Mouse (Mus musculus) lung, embryonic 14.5 days (tissue): ENCODE results near the gene Washc3. TPM values are rescaled to one million over a fixed set of nuclear protein-coding genes. Genes with fewer than 3 reads are reported as not detected.

Experiments used
- ATAC-seq: fragments of 200-750 bp; cut with Nextera tagmentation; 2 replicates; pipeline ENCODE4 v1.8.0; 2017; ENCODE audit warnings: mild to moderate bottlenecking, moderate TSS enrichment, moderate library complexity; ENCODE audit not compliant: insufficient read depth
- DNase-seq: peaks from one replicate; pipeline ENCODE4 v3.0.0-alpha.2; 2015
- H3K27ac ChIP-seq: fragments of 300-500 bp; sonication (generic); 2 replicates; pipeline ENCODE4 v1.5.1; 2014; ENCODE audit warnings: low read depth, mild to moderate bottlenecking, moderate library complexity
- H3K27me3 ChIP-seq: fragments of 300-500 bp; sonication (generic); 2 replicates; pipeline ENCODE4 v1.6.1; 2014; ENCODE audit warnings: low read length, control low read depth; ENCODE audit not compliant: insufficient read depth
- H3K36me3 ChIP-seq: fragments of 300-500 bp; sonication (generic); 2 replicates; pipeline ENCODE4 v1.6.1; 2014; ENCODE audit warnings: control low read depth; ENCODE audit not compliant: insufficient read depth
- H3K4me1 ChIP-seq: fragments of 300-500 bp; sonication (generic); 2 replicates; pipeline ENCODE4 v1.6.1; 2014; ENCODE audit warnings: antibody characterized with exemption, control low read depth; ENCODE audit not compliant: insufficient read depth
- H3K4me2 ChIP-seq: fragments of 300-500 bp; sonication (generic); 2 replicates; pipeline ENCODE4 v1.6.1; 2014; ENCODE audit warnings: mild to moderate bottlenecking
- H3K4me3 ChIP-seq: fragments of 300-500 bp; sonication (generic); 2 replicates; pipeline ENCODE4 v1.5.1; 2014; ENCODE audit warnings: low read depth, low read length
- H3K9ac ChIP-seq: fragments of 300-500 bp; sonication (generic); 2 replicates; pipeline ENCODE4 v1.6.1; 2014
- H3K9me3 ChIP-seq: fragments of 300-500 bp; sonication (generic); 2 replicates; pipeline ENCODE4 v1.6.1; 2016; ENCODE audit warnings: low read depth, low read length, control low read depth
- CTCF ChIP-seq: IDR thresholded peaks from 2 replicates; pipeline ENCODE4 v1.5.1; 2016; ENCODE audit warnings: antibody characterized with exemption, low read depth
- WGBS: fragments of 180-500 bp; shearing (Covaris S2); extraction: QIAGEN DNeasy Blood & Tissue Kit; methylation state at CpG from one replicate; pipeline ENCODE4 v1.1.7; 2014; 5-methylcytosine and 5-hydroxymethylcytosine counted together
- polyA plus RNA-seq: library from polyadenylated mRNA; unstranded; fragments of >200 nt; fragmentation: Nextera tagmentation; extraction: Ambion mirVana; gene quantifications from 2 replicates; pipeline ENCODE4 v1.2.1, GENCODE M21; 2014

Gene Washc3
- polyA plus RNA-seq, 1 experiment from 2014 or later = 55.6 TPM

DNA sequence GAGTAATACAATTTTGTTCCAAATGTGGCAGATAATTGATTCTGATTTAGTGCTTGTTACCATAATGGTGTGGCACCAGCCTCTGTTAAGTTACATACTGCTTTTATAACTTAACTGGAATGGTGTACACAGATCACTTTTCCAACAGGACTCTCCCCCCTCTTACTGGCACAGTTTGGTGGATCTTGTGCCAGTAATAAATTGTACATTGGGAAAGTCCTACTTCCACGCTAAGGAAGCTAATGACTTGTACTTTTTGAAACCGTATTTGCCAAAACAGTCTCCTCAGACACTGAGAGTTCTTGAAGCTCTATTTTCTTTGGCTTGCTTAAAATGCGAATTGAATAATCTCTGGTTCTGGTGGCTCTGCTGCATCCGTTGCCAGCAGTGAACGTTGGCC is 24.5 kb downstream of the Washc3 start:
- Histone ChIP-seq H3K4me1 (no peaks in the 10 kb centered on the region), H3K4me2 (no peak overlapping the region), H3K4me3 (no peak overlapping the region), H3K27ac (no peak overlapping the region), H3K9ac (no peak overlapping the region), H3K9me3 (no peaks in the 10 kb centered on the region), H3K36me3 (0 out of 2 replicates have a peak, but pooled peaks cover 6% of the 10 kb centered on the region), H3K27me3 (no peaks in the 10 kb centered on the region)
- no peak for DNase-seq
- ATAC-seq = no peak
- TF ChIP-seq CTCF = no peak
- WGBS = 83% methylated on average over 5 of the region's 5 CpGs

DNA sequence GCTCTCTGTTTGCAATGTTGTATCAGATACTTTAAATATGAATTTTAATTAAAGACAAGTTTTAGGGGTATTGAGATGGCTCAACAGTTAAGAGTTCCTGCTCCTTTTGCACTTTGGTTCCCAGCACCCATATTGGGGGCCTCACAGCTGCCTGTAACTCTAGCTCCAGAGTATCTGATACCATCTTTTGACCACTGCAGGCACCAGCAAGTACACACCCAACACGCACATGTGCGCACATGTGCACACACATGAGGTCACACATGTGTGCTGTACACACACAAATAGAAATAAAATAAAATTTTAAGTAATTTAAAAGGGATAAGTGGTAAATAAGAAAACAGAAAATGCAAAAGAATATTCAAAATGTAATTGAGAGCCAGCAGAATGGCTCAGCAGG is 27.1 kb downstream of the Washc3 start:
- Histone ChIP-seq H3K36me3 (0 out of 2 replicates have a peak, but pooled peaks cover 3% of the 10 kb centered on the region), H3K4me1 (no peaks in the 10 kb centered on the region), H3K27ac (no peak overlapping the region), H3K4me2 (no peak overlapping the region), H3K4me3 (no peak overlapping the region), H3K9me3 (no peaks in the 10 kb centered on the region), H3K27me3 (no peaks in the 10 kb centered on the region), H3K9ac (no peak overlapping the region)
- WGBS = 91% methylated on average over 2 of the region's 2 CpGs
- no peak for ATAC-seq
- no peak for DNase-seq
- no peak for TF ChIP-seq CTCF

DNA sequence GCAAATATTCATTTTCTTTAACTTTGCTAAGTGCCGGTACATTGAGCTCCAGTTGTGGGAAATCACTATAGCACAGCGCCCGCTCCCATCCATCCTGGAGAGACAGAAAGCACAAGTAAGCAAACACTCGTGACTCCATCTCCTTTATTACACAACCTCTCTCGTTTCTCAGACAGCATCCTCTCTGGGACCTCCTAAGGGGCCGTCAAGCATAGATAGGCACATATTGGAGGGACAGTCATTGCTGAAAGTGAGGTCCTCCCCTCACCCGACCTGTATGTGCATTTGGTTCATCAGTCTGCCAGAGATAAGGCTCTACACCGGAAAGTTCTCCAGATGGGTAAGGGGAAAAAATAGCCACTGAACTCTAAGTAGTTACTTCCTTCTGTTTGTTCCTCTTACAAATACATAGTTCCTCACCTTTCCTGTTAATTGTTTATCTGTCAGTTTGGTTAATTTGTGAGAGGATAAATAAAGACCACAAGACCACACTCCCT is 27.7 kb downstream of the Washc3 start:
- no peak for ATAC-seq
- Histone ChIP-seq H3K4me1 (no peaks in the 10 kb centered on the region), H3K27ac (no peak overlapping the region), H3K27me3 (no peaks in the 10 kb centered on the region), H3K4me2 (no peak overlapping the region), H3K9me3 (no peaks in the 10 kb centered on the region), H3K36me3 (no peaks in the 10 kb centered on the region), H3K4me3 (no peak overlapping the region), H3K9ac (no peak overlapping the region)
- WGBS = 54% methylated on average over 8 of the region's 8 CpGs
- no peak for TF ChIP-seq CTCF
- DNase-seq = peak; percentile 16

DNA sequence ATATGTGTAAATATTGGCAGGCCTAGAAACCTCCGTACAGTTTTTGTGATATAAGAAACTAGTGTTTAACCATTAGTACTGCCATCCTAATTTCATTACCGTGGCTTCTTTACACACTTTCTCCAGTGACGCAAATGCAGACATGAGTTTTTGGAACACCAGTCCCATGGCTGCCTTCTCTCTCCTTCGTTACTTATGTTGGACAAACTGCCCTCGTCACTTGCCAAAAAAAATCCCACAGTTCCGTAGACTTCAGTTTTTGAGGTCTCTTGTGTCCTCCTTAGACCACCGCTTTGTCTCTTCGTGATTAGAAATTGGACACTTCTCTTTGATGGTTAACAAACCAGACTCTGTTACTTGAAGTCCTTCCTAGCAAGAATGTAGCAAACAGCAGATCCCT is 30.8 kb downstream of the Washc3 start:
- DNase-seq (no peak), ATAC-seq (no peak)
- no peak for TF ChIP-seq CTCF
- Histone ChIP-seq H3K36me3 (peaks cover 3% of the 10 kb centered on the region; the same call in 1 of the 2 replicates), H3K4me3 (no peak overlapping the region), H3K4me2 (no peak overlapping the region), H3K27ac (no peak overlapping the region), H3K27me3 (no peaks in the 10 kb centered on the region), H3K9me3 (no peaks in the 10 kb centered on the region), H3K9ac (no peak overlapping the region), H3K4me1 (no peaks in the 10 kb centered on the region)
- WGBS = 82% methylated on average over 8 of the region's 8 CpGs

DNA sequence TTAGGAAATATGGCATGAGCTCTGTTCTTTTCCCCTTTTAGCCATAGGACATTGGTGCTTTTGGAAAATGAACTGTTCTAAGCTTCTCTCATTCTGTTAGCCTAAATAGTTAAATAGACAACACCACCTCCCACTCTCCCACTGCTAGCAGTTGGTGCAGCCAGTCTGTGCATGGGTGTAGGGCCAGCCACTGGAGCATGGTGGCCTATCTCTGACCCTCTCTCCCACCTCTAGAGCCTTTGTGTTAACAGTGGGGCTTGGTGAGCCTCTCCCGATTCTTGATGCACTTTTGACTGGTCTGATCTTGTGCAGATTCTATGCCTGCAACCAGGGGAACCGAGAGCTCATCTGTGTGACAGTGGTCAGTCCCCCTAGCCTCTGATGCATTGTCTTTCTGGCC is 31.9 kb downstream of the Washc3 start:
- no peaks in the 10 kb centered on the region for H3K27me3 ChIP-seq
- peaks cover 3% of the 10 kb centered on the region; the same call in 1 of the 2 replicates for H3K36me3 ChIP-seq
- no peaks in the 10 kb centered on the region for H3K9me3 ChIP-seq
- no peak for ATAC-seq
- no peak for DNase-seq
- no peak overlapping the region for H3K27ac ChIP-seq
- H3K4me3 ChIP-seq = no peak overlapping the region
- H3K4me1 ChIP-seq = no peaks in the 10 kb centered on the region
- H3K4me2 ChIP-seq = no peak overlapping the region
- TF ChIP-seq CTCF = no peak
- WGBS = 84% methylated on average over 2 of the region's 2 CpGs
- no peak overlapping the region for H3K9ac ChIP-seq

DNA sequence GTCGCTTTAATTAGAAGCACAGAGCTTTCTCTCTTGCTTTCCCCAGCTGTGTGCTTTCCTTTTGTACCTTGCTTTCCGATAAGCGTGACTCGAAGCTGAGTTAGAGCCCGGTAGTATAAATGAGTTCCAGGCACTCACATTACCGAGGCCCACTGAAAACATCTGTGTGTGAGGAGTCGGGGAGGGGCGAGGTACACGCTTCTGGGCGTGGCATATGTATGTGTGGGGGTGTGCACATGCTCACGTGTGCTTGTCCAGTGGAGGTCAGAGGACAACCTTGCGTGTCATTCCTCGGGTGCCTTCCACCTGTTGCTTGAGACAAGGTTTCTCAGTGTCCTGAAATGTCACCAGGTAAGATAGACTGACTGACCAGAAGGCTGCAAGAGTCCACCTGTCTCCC is 43.8 kb downstream of the Washc3 start:
- no peak overlapping the region for H3K27ac ChIP-seq
- 80% methylated on average over 13 of the region's 13 CpGs for WGBS
- TF ChIP-seq CTCF = no peak
- no peak overlapping the region for H3K4me3 ChIP-seq
- no peaks in the 10 kb centered on the region for H3K36me3 ChIP-seq
- H3K4me1 ChIP-seq = no peaks in the 10 kb centered on the region
- no peak for DNase-seq
- no peaks in the 10 kb centered on the region for H3K27me3 ChIP-seq
- no peak overlapping the region for H3K9ac ChIP-seq
- H3K9me3 ChIP-seq = no peaks in the 10 kb centered on the region
- H3K4me2 ChIP-seq = no peak overlapping the region
- ATAC-seq = no peak

GRCm38 (mm10) chr10:88250300-88250699 is 49.4 kb downstream of the Washc3 start:
- no peak for TF ChIP-seq CTCF
- Histone ChIP-seq H3K9ac (no peak overlapping the region), H3K4me2 (no peak overlapping the region), H3K4me1 (no peaks in the 10 kb centered on the region), H3K27me3 (no peaks in the 10 kb centered on the region), H3K9me3 (no peaks in the 10 kb centered on the region), H3K27ac (no peak overlapping the region), H3K4me3 (no peak overlapping the region), H3K36me3 (no peaks in the 10 kb centered on the region)
- WGBS = 61% methylated on average over 3 of the region's 3 CpGs
- no peak for ATAC-seq
- DNase-seq = no peak
